Comparison of ENCODE assay signal across 8 mouse cellular contexts in genomic region chr4:133039116-133039819, GRCm38 (mm10). TPM values are rescaled to one million over a fixed set of nuclear protein-coding genes. Genes with fewer than 3 reads are reported as not detected.
DNase-seq lines count a peak whose midpoint lies in the region; ATAC-seq lines count a peak whose summit lies in the region.

No protein-coding gene starts in this region.

- peak overlapping the region; percentile 99 for H3K4me2 ChIP-seq in heart, embryonic 11.5 days
- H3K4me2 ChIP-seq in midbrain, embryonic 16.5 days (ENCODE audit: low read length): peak overlapping the region; percentile 99

- H3K4me1 ChIP-seq in heart, embryonic 11.5 days (ENCODE audit: control insufficient read depth, insufficient read depth, low read length): peaks cover 93% of the 10 kb centered on the region
- H3K4me1 ChIP-seq in midbrain, embryonic 16.5 days (ENCODE audit: control insufficient read depth, insufficient read depth, low read length): peaks cover 69% of the 10 kb centered on the region

- peak; percentile 71 to 84 for DNase-seq in adrenal gland, adult (ENCODE audit: inconsistent age in 2 of 2, low spot score in 1 of 2)
- no peak for DNase-seq in adrenal gland, adult 8-10 months
- peak; percentile 66 to 79 for DNase-seq in adrenal gland, postnatal 36 days
- DNase-seq in kidney, postnatal 36 days: peak; percentile 66 to 84
- DNase-seq in T-cell, adult 2 months (ENCODE audit: low spot score): no peak
- no peak for DNase-seq in frontal cortex, postnatal 25 days (ENCODE audit: low spot score in 2 of 2)

- no peaks in the 10 kb centered on the region for H3K27me3 ChIP-seq in heart, embryonic 11.5 days (ENCODE audit: control insufficient read depth, insufficient read depth, low read length)
- no peaks in the 10 kb centered on the region; the same call in 1 of the 2 replicates for H3K27me3 ChIP-seq in midbrain, embryonic 16.5 days (ENCODE audit: control insufficient read depth, insufficient read depth, low read depth, low read length)

- H3K9ac ChIP-seq in heart, embryonic 11.5 days (ENCODE audit: low read depth, low read length): peak overlapping the region; percentile 78
- H3K9ac ChIP-seq in midbrain, embryonic 16.5 days (ENCODE audit: low read depth, low read length): peak overlapping the region; percentile 81

- peak overlapping the region; percentile 94 for H3K27ac ChIP-seq in heart, embryonic 11.5 days (ENCODE audit: low read depth, low read length)
- H3K27ac ChIP-seq in midbrain, embryonic 16.5 days (ENCODE audit: low read length): peak overlapping the region; percentile 58; the same call in 1 of the 2 replicates

- no peaks in the 10 kb centered on the region for H3K9me3 ChIP-seq in heart, embryonic 11.5 days (replicated peaks; ENCODE audit: control insufficient read depth, low read length)
- no peaks in the 10 kb centered on the region for H3K9me3 ChIP-seq in midbrain, embryonic 16.5 days (replicated peaks; ENCODE audit: control insufficient read depth, low read length, poor library complexity, severe bottlenecking)

- under 1% methylated on average over 61 of the region's 77 CpGs for WGBS in heart, embryonic 11.5 days (ENCODE audit: insufficient replicate concordance)
- 2% methylated on average over 34 of the region's 77 CpGs for WGBS in midbrain, embryonic 16.5 days

- peak overlapping the region; percentile 72 for H3K4me3 ChIP-seq in heart, embryonic 11.5 days (ENCODE audit: low read depth, low read length)
- H3K4me3 ChIP-seq in midbrain, embryonic 16.5 days (ENCODE audit: low read depth, low read length): peak overlapping the region; percentile 53

- ATAC-seq in heart, embryonic 11.5 days (replicated peaks; ENCODE audit: insufficient number of reproducible peaks, low FRiP score, low TSS enrichment): peak; percentile 32; the same call in 1 of the 2 replicates
- no peak for ATAC-seq in midbrain, embryonic 16.5 days

- no peaks in the 10 kb centered on the region for H3K36me3 ChIP-seq in heart, embryonic 11.5 days (ENCODE audit: control insufficient read depth, insufficient read depth, low read length)
- no peaks in the 10 kb centered on the region for H3K36me3 ChIP-seq in midbrain, embryonic 16.5 days (ENCODE audit: control insufficient read depth, insufficient read depth, low read length)

RNA-seq across cellular contexts. Expression of gene Ahdc1, which starts 28.2 kb away (rescaled TPM):
- 100 to 1,000 TPM in 1 of 4 experiments, 10 to 100 TPM in 3; 72.0 to 109 (median 82.9) TPM for total RNA-seq in adrenal gland, adult 8-10 months (2022)
- total RNA-seq in adrenal gland, postnatal 36 days (2021): 10 to 100 TPM; 63.7 to 74.1 TPM
- 7.0 and 9.1 TPM in 2 replicates for polyA plus RNA-seq in heart, embryonic 11.5 days (2014; fragmentation: Nextera tagmentation; extraction: Ambion mirVana)
- 11.2 and 12.5 TPM in 2 replicates for polyA plus RNA-seq in midbrain, embryonic 16.5 days (2015; fragmentation: Nextera tagmentation; extraction: Ambion mirVana)

Comparison
In these comparisons a context has a peak if more than half of its experiments do, and no peak if none do; other contexts are left out.
1. DNase-seq: peak in adrenal gland, adult (2 of 2), adrenal gland, postnatal 36 days (2 of 2) and kidney, postnatal 36 days (2 of 2); none in adrenal gland, adult 8-10 months (single experiment), T-cell, adult 2 months (single experiment) and frontal cortex, postnatal 25 days (0 of 2).